Mouse (Mus musculus): ENCODE measurements around the gene Mnt.

GRCm38 (mm10) chr11:74832503-74833143 lies 1.9 kb downstream of the Mnt start:
- no peak for TF ChIP-seq CTCF (conservative IDR thresholded peaks at IDR 0.05; ENCODE audit: low read length)
- TF ChIP-seq NANOG (IDR thresholded peaks at IDR 0.05; ENCODE audit: borderline replicate concordance, low read length), result no peak
- TF ChIP-seq POU5F1 (IDR thresholded peaks at IDR 0.05; ENCODE audit: borderline replicate concordance, low read length), result no peak

All from E14TG2a.4 (cell line).